26 mouse cellular contexts compared by ENCODE assay signal in genomic region chr2:71685239-71685638, GRCm38 (mm10).
DNase-seq lines count a peak whose midpoint lies in the region; ATAC-seq lines count a peak whose summit lies in the region.
"Had no signal": no experiment of that assay in that cellular context is flagged by ENCODE, and none has a peak within 500 bp of the region (broad histone marks: within the 10 kb centered on the region; RNA-seq: fewer than 3 reads in every experiment).

No protein-coding gene starts in this region.

- peaks cover 13% of the 10 kb centered on the region for H3K4me1 ChIP-seq in heart, embryonic 11.5 days (ENCODE audit: control insufficient read depth, insufficient read depth, low read length)
- peaks cover 11% of the 10 kb centered on the region for H3K4me1 ChIP-seq in heart, embryonic 16.5 days (ENCODE audit: control insufficient read depth, insufficient read depth, low read length)
- H3K4me1 ChIP-seq in intestine, embryonic 16.5 days (ENCODE audit: control insufficient read depth, insufficient read depth, low read length) = peaks cover 3% of the 10 kb centered on the region; the same call in 1 of the 2 replicates
- H3K4me1 ChIP-seq in stomach, embryonic 15.5 days = no peaks in the 10 kb centered on the region
- H3K4me1 ChIP-seq: lung, embryonic 15.5 days had no signal

- H3K27me3 ChIP-seq in heart, embryonic 11.5 days (ENCODE audit: control insufficient read depth, insufficient read depth, low read length) = no peaks in the 10 kb centered on the region
- no peaks in the 10 kb centered on the region for H3K27me3 ChIP-seq in heart, embryonic 16.5 days (ENCODE audit: control insufficient read depth, insufficient read depth, low read length)
- no peaks in the 10 kb centered on the region for H3K27me3 ChIP-seq in intestine, embryonic 16.5 days (replicated peaks; ENCODE audit: control insufficient read depth, insufficient read depth, low read length)
- no peaks in the 10 kb centered on the region for H3K27me3 ChIP-seq in stomach, embryonic 15.5 days (replicated peaks)
- H3K27me3 ChIP-seq: embryonic facial prominence, embryonic 13.5 days; forebrain, embryonic 15.5 days; limb, embryonic 13.5 days; lung, embryonic 15.5 days; Patski had no signal

- ATAC-seq in heart, embryonic 11.5 days (replicated peaks; ENCODE audit: insufficient number of reproducible peaks, low FRiP score, low TSS enrichment) = no peak
- ATAC-seq in heart, embryonic 16.5 days (replicated peaks; ENCODE audit: extremely low read depth, insufficient read depth, low FRiP score) = no peak; the same call in 1 of the 2 replicates
- peak; percentile 88 for ATAC-seq in intestine, embryonic 16.5 days
- ATAC-seq in stomach, embryonic 15.5 days (ENCODE audit: insufficient read depth, low FRiP score, low read depth) = peak; percentile 75
- ATAC-seq: forebrain, embryonic 15.5 days; midbrain, embryonic 16.5 days; Patski had no signal

- no peaks in the 10 kb centered on the region for H3K36me3 ChIP-seq in heart, embryonic 11.5 days (ENCODE audit: control insufficient read depth, insufficient read depth, low read length)
- H3K36me3 ChIP-seq in heart, embryonic 16.5 days (ENCODE audit: control insufficient read depth, insufficient read depth) = no peaks in the 10 kb centered on the region
- no peaks in the 10 kb centered on the region for H3K36me3 ChIP-seq in intestine, embryonic 16.5 days (ENCODE audit: control insufficient read depth, insufficient read depth, low read length)
- no peaks in the 10 kb centered on the region for H3K36me3 ChIP-seq in stomach, embryonic 15.5 days
- H3K36me3 ChIP-seq: embryonic facial prominence, embryonic 13.5 days; forebrain, embryonic 10.5 days; forebrain, embryonic 15.5 days; limb, embryonic 13.5 days; lung, embryonic 15.5 days; midbrain, embryonic 10.5 days had no signal

- H3K4me2 ChIP-seq in heart, embryonic 11.5 days = no peak overlapping the region
- H3K4me2 ChIP-seq in heart, embryonic 16.5 days (ENCODE audit: low read depth, low read length) = no peak overlapping the region
- no peak overlapping the region for H3K4me2 ChIP-seq in intestine, embryonic 16.5 days (ENCODE audit: low read depth, low read length)
- H3K4me2 ChIP-seq in stomach, embryonic 15.5 days = no peak overlapping the region
- H3K4me2 ChIP-seq: embryonic facial prominence, embryonic 13.5 days; forebrain, embryonic 15.5 days; hindbrain, embryonic 14.5 days; limb, embryonic 13.5 days; liver, embryonic 11.5 days; lung, embryonic 15.5 days had no signal

- WGBS in heart, embryonic 11.5 days (ENCODE audit: insufficient replicate concordance) = 24% methylated on average over 7 of the region's 7 CpGs
- WGBS in heart, embryonic 16.5 days = 29% methylated on average over 7 of the region's 7 CpGs
- WGBS in intestine, embryonic 16.5 days = 53% methylated on average over 7 of the region's 7 CpGs
- WGBS in stomach, embryonic 15.5 days = 60% methylated on average over 7 of the region's 7 CpGs

- no peaks in the 10 kb centered on the region for H3K9me3 ChIP-seq in heart, embryonic 11.5 days (replicated peaks; ENCODE audit: control insufficient read depth, low read length)
- peaks cover 1% of the 10 kb centered on the region for H3K9me3 ChIP-seq in heart, embryonic 16.5 days (replicated peaks; ENCODE audit: control insufficient read depth, low read length)
- no peaks in the 10 kb centered on the region for H3K9me3 ChIP-seq in intestine, embryonic 16.5 days (ENCODE audit: control insufficient read depth, low read length)
- no peaks in the 10 kb centered on the region for H3K9me3 ChIP-seq in stomach, embryonic 15.5 days
- H3K9me3 ChIP-seq: embryonic facial prominence, embryonic 13.5 days; forebrain, embryonic 10.5 days; forebrain, embryonic 15.5 days; limb, embryonic 13.5 days; lung, embryonic 15.5 days; midbrain, embryonic 10.5 days had no signal

- intact Hi-C loops in heart, postnatal 14 days (cut with DNase I) = no loop called here
- intact Hi-C loops in heart, postnatal 36 days (cut with DNase I) = no loop called here

- H3K9ac ChIP-seq in heart, embryonic 11.5 days (ENCODE audit: low read depth, low read length) = no peak overlapping the region
- H3K9ac ChIP-seq in heart, embryonic 16.5 days (ENCODE audit: low read length) = no peak overlapping the region
- no peak overlapping the region for H3K9ac ChIP-seq in intestine, embryonic 16.5 days (ENCODE audit: low read depth, low read length)
- H3K9ac ChIP-seq in stomach, embryonic 15.5 days = no peak overlapping the region
- H3K9ac ChIP-seq: embryonic facial prominence, embryonic 13.5 days; forebrain, embryonic 15.5 days; hindbrain, embryonic 14.5 days; limb, embryonic 13.5 days; lung, embryonic 15.5 days had no signal

- no peak for DNase-seq in heart, postnatal 14 days
- DNase-seq in heart, postnatal 36 days = no peak
- no peak for DNase-seq in right cerebral cortex, adult 18-20 months
- no peak for DNase-seq in yolk sac, embryonic 10.5 days (ENCODE audit: low spot score)
- DNase-seq: adrenal gland, postnatal 14 days; cerebellum, adult 11-12 months; gastrocnemius, adult 2 months; kidney, adult 2 months; kidney, postnatal 4 days; retina, postnatal 1 day; right cerebral cortex, postnatal 25 days; spleen, adult 18-20 months had no signal

- H3K4me3 ChIP-seq in heart, embryonic 11.5 days (ENCODE audit: low read depth, low read length) = no peak overlapping the region
- H3K4me3 ChIP-seq in heart, embryonic 16.5 days (ENCODE audit: low read length) = no peak overlapping the region
- H3K4me3 ChIP-seq in intestine, embryonic 16.5 days (ENCODE audit: low read length) = no peak overlapping the region
- H3K4me3 ChIP-seq in stomach, embryonic 15.5 days (replicated peaks) = no peak overlapping the region
- H3K4me3 ChIP-seq: embryonic facial prominence, embryonic 13.5 days; forebrain, embryonic 10.5 days; forebrain, embryonic 15.5 days; gastrocnemius, adult 2 months; limb, embryonic 13.5 days; lung, embryonic 15.5 days; midbrain, embryonic 10.5 days had no signal

- H3K27ac ChIP-seq in heart, embryonic 11.5 days (ENCODE audit: low read depth, low read length) = peak overlapping the region; percentile 41
- H3K27ac ChIP-seq in heart, embryonic 16.5 days (ENCODE audit: low read length) = peak overlapping the region; percentile 9; the same call in 1 of the 2 replicates
- peak overlapping the region; percentile 6; the same call in 1 of the 2 replicates for H3K27ac ChIP-seq in intestine, embryonic 16.5 days (ENCODE audit: low read length)
- no peak overlapping the region for H3K27ac ChIP-seq in stomach, embryonic 15.5 days
- H3K27ac ChIP-seq: embryonic facial prominence, embryonic 13.5 days; forebrain, embryonic 10.5 days; forebrain, embryonic 15.5 days; gastrocnemius, adult 2 months; hindbrain, embryonic 14.5 days; limb, embryonic 13.5 days; lung, embryonic 15.5 days; midbrain, embryonic 10.5 days had no signal

Comparison
In these comparisons a context has a peak if more than half of its experiments do, and no peak if none do; other contexts are left out.
1. ATAC-seq: peak in intestine, embryonic 16.5 days (single experiment) and stomach, embryonic 15.5 days (single experiment); none in heart, embryonic 11.5 days (single experiment) and heart, embryonic 16.5 days (single experiment).